Mouse (Mus musculus): ENCODE data around the gene Igtp. TPM values are rescaled to one million over a fixed set of nuclear protein-coding genes. Genes with fewer than 3 reads are reported as not detected.
"Not testable (repeated sequence)": the region's sequence is repeated elsewhere in the genome, so short reads cannot be mapped to it uniquely, and the experiment has no call there.

Gene Igtp
- polyA plus RNA-seq, 1 experiment from 2014 or later: 2.0 TPM

- 84% methylated on average over 5 of the region's 5 CpGs for whole genome bisulfite sequencing
- no peaks in the 10 kb centered on the region for H3K27me3 ChIP-seq (replicated peaks)
- H3K9ac ChIP-seq: no peak overlapping the region
- no peak for ATAC-seq (ENCODE audit: low FRiP score, low read depth)
- H3K27ac ChIP-seq: no peak overlapping the region
- H3K4me1 ChIP-seq: peaks cover 11% of the 10 kb centered on the region
- H3K9me3 ChIP-seq: no peaks in the 10 kb centered on the region
- no peaks in the 10 kb centered on the region for H3K36me3 ChIP-seq
- no peak overlapping the region for H3K4me2 ChIP-seq (replicated peaks)
- no peak overlapping the region for H3K4me3 ChIP-seq
Observed at GRCm38 (mm10) chr11:58215814-58216213, 16.5 kb downstream of the Igtp start.

DNA sequence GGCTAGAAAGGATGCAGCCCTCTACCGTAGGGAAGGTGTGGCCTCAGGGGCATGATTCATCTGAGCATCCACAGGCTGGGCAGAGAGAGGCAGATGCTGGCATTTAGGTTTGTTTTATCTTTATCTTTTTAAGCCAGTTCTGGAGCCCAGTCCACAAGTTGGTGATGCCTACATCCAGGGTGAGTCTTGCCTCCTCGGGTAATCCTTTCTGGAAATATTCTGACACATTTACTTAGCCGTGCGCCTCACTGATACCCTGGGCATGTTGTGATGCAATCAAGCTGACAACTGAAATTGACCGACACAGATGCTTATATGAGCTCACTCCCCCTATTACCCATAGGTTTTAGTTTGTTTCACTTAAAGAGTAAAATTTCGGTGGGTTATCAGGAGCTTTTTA lies 17.5 kb downstream of the Igtp start:
- no peaks in the 10 kb centered on the region for H3K9me3 ChIP-seq
- H3K9ac ChIP-seq: no peak overlapping the region
- WGBS: 88% methylated on average over 6 of the region's 6 CpGs
- no peaks in the 10 kb centered on the region for H3K27me3 ChIP-seq (replicated peaks)
- no peaks in the 10 kb centered on the region for H3K36me3 ChIP-seq
- no peak for ATAC-seq (ENCODE audit: low FRiP score, low read depth)
- no peak overlapping the region for H3K27ac ChIP-seq
- no peak overlapping the region for H3K4me2 ChIP-seq (replicated peaks)
- no peak overlapping the region for H3K4me3 ChIP-seq
- 0 out of 2 replicates have a peak, but pooled peaks cover 3% of the 10 kb centered on the region for H3K4me1 ChIP-seq

DNA sequence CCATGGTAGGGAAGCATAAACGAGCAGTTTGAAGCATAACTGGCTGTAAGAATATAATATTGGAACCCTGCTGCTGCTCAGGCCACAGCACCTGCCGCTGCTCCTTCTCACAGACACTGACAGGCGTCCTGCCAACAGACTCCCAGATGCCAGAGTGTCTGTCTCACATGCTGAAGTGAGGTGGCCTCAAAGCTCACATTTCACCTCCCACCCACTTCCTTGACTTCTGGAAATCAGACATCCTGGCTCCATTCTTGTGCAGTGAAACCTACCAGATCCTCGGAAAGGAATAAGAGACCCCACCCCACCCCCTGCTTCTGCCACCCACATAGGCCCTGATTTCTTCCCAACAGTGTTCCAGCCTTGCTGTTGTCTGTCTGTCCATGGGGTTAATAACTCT lies 24.4 kb downstream of the Igtp start:
- no peaks in the 10 kb centered on the region for H3K36me3 ChIP-seq
- WGBS: 60% methylated on average over 4 of the region's 4 CpGs
- H3K9ac ChIP-seq: no peak overlapping the region
- H3K9me3 ChIP-seq: no peaks in the 10 kb centered on the region
- no peaks in the 10 kb centered on the region; the same call in 1 of the 2 replicates for H3K4me1 ChIP-seq
- no peak for ATAC-seq (ENCODE audit: low FRiP score, low read depth)
- no peak overlapping the region for H3K4me2 ChIP-seq (replicated peaks)
- H3K27ac ChIP-seq: no peak overlapping the region
- no peaks in the 10 kb centered on the region for H3K27me3 ChIP-seq (replicated peaks)
- H3K4me3 ChIP-seq: no peak overlapping the region

GRCm38 (mm10) chr11:58224313-58224712 lies 25.0 kb downstream of the Igtp start:
- no peak for ATAC-seq (ENCODE audit: low FRiP score, low read depth)
- H3K4me3 ChIP-seq: no peak overlapping the region
- 51% methylated on average over 7 of the region's 7 CpGs for WGBS
- no peak overlapping the region for H3K27ac ChIP-seq
- no peaks in the 10 kb centered on the region for H3K36me3 ChIP-seq
- no peaks in the 10 kb centered on the region for H3K27me3 ChIP-seq (replicated peaks)
- no peaks in the 10 kb centered on the region; the same call in 1 of the 2 replicates for H3K4me1 ChIP-seq
- no peak overlapping the region for H3K4me2 ChIP-seq (replicated peaks)
- no peak overlapping the region for H3K9ac ChIP-seq
- no peaks in the 10 kb centered on the region for H3K9me3 ChIP-seq

- 76% methylated on average over 2 of the region's 2 CpGs for WGBS
- H3K4me2 ChIP-seq (replicated peaks); ATAC-seq (ENCODE audit: low FRiP score, low read depth); H3K27ac ChIP-seq; H3K9ac ChIP-seq; H3K4me1 ChIP-seq; H3K27me3 ChIP-seq (replicated peaks); H3K4me3 ChIP-seq; H3K36me3 ChIP-seq; H3K9me3 ChIP-seq: not testable (repeated sequence)
Observed at GRCm38 (mm10) chr11:58224872-58225271, 25.5 kb downstream of the Igtp start.

DNA sequence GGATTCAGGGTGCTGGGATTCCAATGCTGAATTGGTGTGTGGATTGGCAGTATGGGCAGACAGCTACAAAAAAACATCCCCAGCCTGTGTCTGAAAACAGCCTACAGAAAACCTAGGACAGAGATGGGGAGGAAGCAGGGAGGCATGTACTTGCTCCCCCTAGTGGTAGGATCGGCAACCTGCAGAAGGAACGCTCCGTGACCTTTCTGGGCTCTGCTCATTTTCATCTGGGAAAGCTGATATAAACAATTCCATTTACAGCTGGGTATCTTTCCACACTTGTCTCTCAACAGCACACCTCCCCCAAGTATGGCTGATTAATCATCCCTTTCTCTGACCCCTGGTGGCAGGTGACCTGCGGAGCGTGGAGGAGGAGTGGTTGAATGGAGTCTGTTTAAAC lies 26.3 kb downstream of the Igtp start:
- Histone ChIP-seq H3K4me2 (replicated peaks) (no peak overlapping the region), H3K9ac (no peak overlapping the region), H3K4me1 (no peaks in the 10 kb centered on the region; the same call in 1 of the 2 replicates), H3K9me3 (no peaks in the 10 kb centered on the region), H3K36me3 (no peaks in the 10 kb centered on the region), H3K27me3 (replicated peaks) (no peaks in the 10 kb centered on the region), H3K27ac (no peak overlapping the region), H3K4me3 (no peak overlapping the region)
- ATAC-seq (ENCODE audit: low FRiP score, low read depth): no peak
- 7% methylated on average over 5 of the region's 5 CpGs for WGBS

- H3K9ac ChIP-seq: no peak overlapping the region
- no peaks in the 10 kb centered on the region for H3K9me3 ChIP-seq
- no peak overlapping the region for H3K4me3 ChIP-seq
- ATAC-seq (ENCODE audit: low FRiP score, low read depth): no peak
- H3K36me3 ChIP-seq: no peaks in the 10 kb centered on the region
- H3K4me1 ChIP-seq: no peaks in the 10 kb centered on the region; the same call in 1 of the 2 replicates
- no peak overlapping the region for H3K27ac ChIP-seq
- no peaks in the 10 kb centered on the region for H3K27me3 ChIP-seq (replicated peaks)
- no peak overlapping the region for H3K4me2 ChIP-seq (replicated peaks)
Observed at GRCm38 (mm10) chr11:58226425-58226824, 27.1 kb downstream of the Igtp start.

- not testable (repeated sequence) for H3K4me3 ChIP-seq; ATAC-seq (ENCODE audit: low FRiP score, low read depth); H3K4me1 ChIP-seq; H3K36me3 ChIP-seq; H3K9me3 ChIP-seq; H3K4me2 ChIP-seq (replicated peaks); H3K27me3 ChIP-seq (replicated peaks); H3K9ac ChIP-seq; H3K27ac ChIP-seq
- WGBS: 96% methylated on average over 2 of the region's 2 CpGs
Observed at GRCm38 (mm10) chr11:58228021-58228420, 28.7 kb downstream of the Igtp start.

GRCm38 (mm10) chr11:58230396-58230910 lies 31.1 kb downstream of the Igtp start:
- 71% methylated on average over 16 of the region's 16 CpGs for WGBS
- H3K9ac ChIP-seq: no peak overlapping the region
- no peak overlapping the region for H3K4me2 ChIP-seq (replicated peaks)
- no peaks in the 10 kb centered on the region for H3K27me3 ChIP-seq (replicated peaks)
- H3K4me1 ChIP-seq: no peaks in the 10 kb centered on the region; the same call in 1 of the 2 replicates
- no peaks in the 10 kb centered on the region for H3K9me3 ChIP-seq
- no peak overlapping the region for H3K4me3 ChIP-seq
- H3K27ac ChIP-seq: no peak overlapping the region
- no peak for ATAC-seq (ENCODE audit: low FRiP score, low read depth)
- no peaks in the 10 kb centered on the region for H3K36me3 ChIP-seq

- Histone ChIP-seq H3K36me3 (no peaks in the 10 kb centered on the region), H3K9me3 (no peaks in the 10 kb centered on the region), H3K4me1 (no peaks in the 10 kb centered on the region), H3K27me3 (replicated peaks) (no peaks in the 10 kb centered on the region), H3K9ac (no peak overlapping the region), H3K4me2 (replicated peaks) (no peak overlapping the region), H3K4me3 (no peak overlapping the region), H3K27ac (no peak overlapping the region)
- 85% methylated on average over 8 of the region's 8 CpGs for WGBS
- no peak for ATAC-seq (ENCODE audit: low FRiP score, low read depth)
Observed at GRCm38 (mm10) chr11:58231156-58231555, 31.8 kb downstream of the Igtp start.

DNA sequence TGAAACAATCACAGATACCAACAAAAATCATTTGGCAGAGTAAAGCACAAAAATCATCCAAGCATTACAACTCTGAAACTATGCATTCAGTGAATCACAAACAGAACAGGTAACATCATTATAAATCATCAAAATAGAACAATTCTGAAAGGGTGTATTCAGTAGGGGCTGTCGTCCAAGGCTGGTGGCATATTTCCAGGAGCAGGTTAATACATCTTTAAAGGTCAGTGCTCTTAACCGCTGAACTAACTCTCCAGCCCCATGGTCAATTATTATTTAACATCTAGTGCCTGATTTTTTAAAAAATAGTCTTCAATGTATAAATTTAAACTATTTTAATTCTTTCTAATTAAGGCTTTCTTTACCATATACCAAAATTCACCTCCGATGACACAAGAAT lies 35.2 kb downstream of the Igtp start:
- not testable (repeated sequence) for H3K4me1 ChIP-seq; H3K27me3 ChIP-seq (replicated peaks); H3K9ac ChIP-seq; H3K4me2 ChIP-seq (replicated peaks); H3K36me3 ChIP-seq; H3K9me3 ChIP-seq; H3K27ac ChIP-seq; ATAC-seq (ENCODE audit: low FRiP score, low read depth); H3K4me3 ChIP-seq
- WGBS: 85% methylated on average over 3 of the region's 3 CpGs

GRCm38 (mm10) chr11:58235152-58235551 lies 35.8 kb downstream of the Igtp start:
- Histone ChIP-seq H3K4me1 (0 out of 2 replicates have a peak, but pooled peaks cover 7% of the 10 kb centered on the region), H3K27me3 (replicated peaks) (no peaks in the 10 kb centered on the region), H3K36me3 (no peaks in the 10 kb centered on the region), H3K9me3 (no peaks in the 10 kb centered on the region), H3K27ac (no peak overlapping the region), H3K9ac (no peak overlapping the region), H3K4me3 (no peak overlapping the region), H3K4me2 (replicated peaks) (no peak overlapping the region)
- 15% methylated on average over 6 of the region's 6 CpGs for WGBS
- ATAC-seq (ENCODE audit: low FRiP score, low read depth): no peak

Measured in neural tube, embryonic 12.5 days (tissue).